Mouse (Mus musculus): ENCODE data around the gene Ier2.

The Ier2 gene

GRCm38 (mm10) chr8:84662581-84663065 is at the start of gene Ier2:
TSS of gene Ier2 (minus strand) at chr8:84662852.
- peak; percentile 88 to 96 for DNase-seq (ENCODE audit: low spot score in 2 of 2)

- DNase-seq (ENCODE audit: low spot score in 2 of 2), result no peak
Observed at GRCm38 (mm10) chr8:84711933-84712758, 49.5 kb upstream of the Ier2 start.

DNA sequence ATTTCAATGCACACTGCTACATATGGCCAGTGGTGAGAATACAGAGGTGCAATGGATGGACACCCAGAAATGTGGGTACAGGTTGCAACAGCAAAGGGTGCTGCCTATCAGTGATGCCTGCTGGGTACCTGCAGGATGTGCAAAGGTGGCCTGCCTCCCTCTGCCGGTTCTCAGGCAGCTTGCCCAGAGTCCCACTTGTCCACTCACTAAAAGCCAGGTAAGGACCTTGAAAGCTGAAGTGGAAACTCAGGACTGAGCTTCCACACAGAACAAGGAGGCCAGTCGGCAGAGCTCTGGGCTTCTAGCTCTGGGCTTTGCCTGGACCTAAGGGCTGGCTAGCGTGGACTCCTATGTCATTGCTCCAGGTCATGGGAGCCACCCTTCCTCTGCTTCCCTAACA is 48.7 kb upstream of the Ier2 start:
- DNase-seq (ENCODE audit: low spot score in 2 of 2), result no peak

GRCm38 (mm10) chr8:84709931-84710330 is 47.3 kb upstream of the Ier2 start:
- no peak for DNase-seq (ENCODE audit: low spot score in 2 of 2)

DNA sequence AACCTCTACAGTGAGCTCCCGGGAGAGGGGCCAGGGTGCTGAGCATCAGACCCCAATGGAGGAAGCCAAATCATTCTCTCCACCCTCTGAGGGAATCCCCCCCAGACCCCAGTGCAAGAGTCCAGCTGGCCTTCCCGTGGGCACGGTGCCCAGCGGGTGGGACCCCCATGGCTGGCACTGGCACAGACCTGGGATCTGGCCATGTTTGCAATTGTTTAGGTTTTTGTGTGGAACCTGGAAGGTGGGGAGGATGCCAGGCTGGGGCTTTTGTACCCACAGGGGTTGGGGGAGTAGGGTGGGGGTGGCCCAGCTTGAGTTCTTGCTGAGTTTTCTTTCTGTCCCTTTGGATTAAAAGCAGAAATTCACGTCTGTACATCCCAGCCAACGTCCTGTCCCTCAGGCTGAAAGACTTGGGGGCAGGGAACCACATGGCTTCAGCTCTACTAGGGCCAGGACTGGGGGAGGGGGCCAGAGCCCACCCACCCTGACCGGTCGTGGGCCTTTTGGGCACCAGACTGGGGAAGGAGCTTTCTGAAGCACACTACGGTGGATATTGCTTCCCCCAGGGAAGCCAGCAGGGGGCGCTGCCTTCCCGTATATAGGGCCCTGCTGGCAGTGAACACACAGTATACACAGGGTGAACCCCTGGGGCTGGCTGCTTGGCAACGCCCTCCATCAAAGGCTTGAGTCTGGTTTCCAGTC is 46.3 kb upstream of the Ier2 start:
- peak in 1 of 2 experiments; percentile 90 for DNase-seq (ENCODE audit: low spot score in 2 of 2)

DNA sequence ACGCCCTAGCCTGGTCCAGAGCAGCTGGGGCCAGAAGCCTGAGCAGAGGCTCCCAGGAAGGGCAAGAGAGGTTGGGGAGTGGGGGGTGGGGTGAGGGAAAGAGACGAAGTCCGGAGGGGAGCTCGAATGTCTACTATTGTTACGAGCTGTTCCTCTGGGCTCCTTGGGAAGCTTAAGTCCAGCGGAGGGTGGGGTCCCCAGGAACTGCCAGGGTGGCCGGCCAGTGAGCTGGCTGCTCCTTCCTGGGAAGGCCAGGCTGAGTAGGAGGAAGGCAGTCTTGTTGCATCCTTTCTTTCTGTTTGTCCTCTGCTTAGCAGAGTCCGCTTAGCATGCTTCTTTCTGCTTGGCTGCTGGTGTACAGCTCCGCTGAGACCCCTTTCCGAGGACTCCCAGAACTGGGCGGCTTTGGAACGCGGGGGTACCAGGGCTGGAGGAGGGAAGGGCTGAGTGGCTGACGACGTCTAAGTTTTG is 45.5 kb upstream of the Ier2 start:
- no peak for DNase-seq (ENCODE audit: low spot score in 2 of 2)

- DNase-seq (ENCODE audit: low spot score in 2 of 2), result no peak
Observed at GRCm38 (mm10) chr8:84707267-84707883, 44.7 kb upstream of the Ier2 start.

DNA sequence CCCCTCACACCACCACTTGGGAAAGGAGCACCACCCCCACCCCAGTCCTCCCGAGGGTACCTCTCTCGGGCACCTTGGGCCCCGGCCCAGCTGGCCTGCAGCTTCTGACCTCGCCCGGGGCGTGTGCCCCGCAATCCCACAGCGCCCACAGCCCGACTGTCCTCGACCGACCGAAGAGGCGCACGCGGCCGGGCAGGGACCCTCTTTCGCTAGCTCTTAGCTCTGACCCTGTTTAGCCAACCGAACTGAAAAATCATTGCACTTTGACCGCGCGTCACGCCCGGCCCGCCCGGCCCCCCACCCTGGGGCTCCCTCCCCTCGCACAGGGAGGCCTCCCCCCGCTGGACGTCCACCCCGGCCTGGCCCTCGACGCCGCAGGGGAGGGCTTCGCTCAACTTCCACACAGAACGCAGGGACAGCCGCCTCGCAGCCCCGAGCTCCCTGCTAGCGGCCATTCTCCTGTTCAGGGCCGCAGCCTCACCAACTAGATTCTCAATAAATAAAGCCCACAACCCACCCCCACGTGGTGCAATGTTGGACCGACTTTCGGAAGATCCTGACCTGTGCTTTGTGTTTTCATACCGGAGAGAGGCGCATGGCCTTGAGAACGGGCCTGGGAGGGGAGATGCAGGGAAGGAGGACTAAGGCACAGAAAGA is 44.1 kb upstream of the Ier2 start:
- no peak for DNase-seq (ENCODE audit: low spot score in 2 of 2)

DNA sequence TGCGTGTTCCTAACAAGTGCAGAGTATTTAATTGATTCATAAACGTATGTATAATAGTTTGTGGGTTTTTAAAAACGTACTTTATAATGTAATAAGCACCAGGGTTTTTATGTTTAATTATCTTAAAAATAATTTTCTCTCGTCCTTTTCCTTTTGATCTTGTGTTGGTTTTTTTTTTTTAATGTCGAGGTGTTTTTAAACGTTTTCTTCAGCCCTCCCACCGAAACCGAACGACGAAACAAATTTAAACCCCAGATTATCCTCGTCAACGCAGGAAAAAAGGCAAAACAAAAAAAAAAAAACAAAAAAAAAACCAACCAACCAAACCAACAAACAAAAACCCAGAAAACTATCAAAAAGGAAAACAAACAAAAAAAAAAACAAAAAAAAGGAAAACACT is 43.3 kb upstream of the Ier2 start:
- DNase-seq (ENCODE audit: low spot score in 2 of 2), result no peak

- DNase-seq (ENCODE audit: low spot score in 2 of 2), result no peak
Observed at GRCm38 (mm10) chr8:84704867-84705831, 42.5 kb upstream of the Ier2 start.

- DNase-seq (ENCODE audit: low spot score in 2 of 2), result peak in 1 of 2 experiments; percentile 70
Observed at GRCm38 (mm10) chr8:84704356-84704755, 41.7 kb upstream of the Ier2 start.

- no peak for DNase-seq (ENCODE audit: low spot score in 2 of 2)
Observed at GRCm38 (mm10) chr8:84703466-84704249, 41.0 kb upstream of the Ier2 start.

- no peak for DNase-seq (ENCODE audit: low spot score in 2 of 2)
Observed at GRCm38 (mm10) chr8:84702963-84703465, 40.4 kb upstream of the Ier2 start.

DNA sequence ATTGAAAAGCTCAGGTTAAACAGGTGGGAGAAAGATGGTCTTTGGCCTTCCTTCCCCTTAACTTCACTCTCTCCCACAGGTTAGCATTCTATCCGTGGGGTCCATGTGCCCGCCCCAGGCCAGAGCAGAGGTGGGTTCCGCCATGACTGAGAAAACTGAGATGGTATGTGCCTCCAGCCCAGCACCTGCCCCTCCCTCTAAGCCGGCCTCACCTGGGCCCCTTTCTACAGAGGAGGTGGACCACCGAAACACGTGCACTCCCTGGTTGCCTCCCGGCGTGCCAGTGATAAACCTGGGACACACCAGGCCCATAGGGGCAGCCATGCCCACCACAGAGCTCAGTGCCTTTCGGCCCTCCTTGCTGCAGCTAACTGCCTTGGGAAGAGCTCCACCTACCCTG is 39.9 kb upstream of the Ier2 start:
- DNase-seq (ENCODE audit: low spot score in 2 of 2), result no peak

GRCm38 (mm10) chr8:84700941-84701911 is 38.6 kb upstream of the Ier2 start, which contains the start of gene Lyl1:
TSS of gene Lyl1 (plus strand) at chr8:84701457.
- no peak for DNase-seq (ENCODE audit: low spot score in 2 of 2)

DNA sequence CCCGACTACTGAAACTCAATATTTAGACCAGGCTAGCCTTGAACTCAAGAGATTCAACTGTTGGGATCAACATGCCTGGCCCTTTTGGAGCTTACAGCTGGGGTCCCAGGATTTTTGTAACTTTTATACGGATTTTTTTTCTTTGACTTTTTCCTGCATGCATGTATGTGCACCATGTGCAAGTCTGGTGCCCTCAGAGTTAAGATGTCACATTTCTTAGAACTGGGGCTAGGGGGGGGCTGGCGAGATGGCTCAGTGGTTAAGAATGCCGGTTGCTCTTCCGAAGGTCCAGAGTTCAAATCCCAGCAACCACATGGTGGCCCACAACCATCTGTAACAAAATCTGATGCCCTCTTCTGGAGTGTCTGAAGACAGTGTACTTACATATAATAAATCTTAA is 37.9 kb upstream of the Ier2 start:
- DNase-seq (ENCODE audit: low spot score in 2 of 2), result no peak

DNA sequence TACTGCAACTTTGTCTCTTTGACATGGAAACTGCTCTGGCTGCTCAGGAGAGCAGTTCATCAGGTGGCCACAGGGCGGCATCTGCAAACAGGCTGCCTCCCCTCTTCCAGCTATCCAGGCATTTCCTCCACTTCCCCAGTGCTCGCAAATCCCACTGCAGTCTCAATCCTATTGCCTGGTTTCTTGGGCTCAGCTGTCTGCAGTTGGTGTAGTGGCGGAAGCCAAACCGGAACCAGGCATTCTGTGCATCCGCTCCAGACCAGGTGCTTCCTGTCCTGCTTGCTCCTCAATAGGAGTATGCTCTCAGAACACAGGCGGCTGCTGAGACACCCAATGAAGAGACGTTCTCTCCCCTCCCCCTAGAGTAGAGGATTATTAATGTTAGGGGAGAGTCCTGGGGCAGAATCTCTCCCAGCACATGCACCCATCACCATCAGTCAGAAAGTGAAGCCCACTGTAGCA is 37.2 kb upstream of the Ier2 start:
- DNase-seq (ENCODE audit: low spot score in 2 of 2), result peak in 1 of 2 experiments; percentile 70

- no peak for DNase-seq (ENCODE audit: low spot score in 2 of 2)
Observed at GRCm38 (mm10) chr8:84698929-84699401, 36.3 kb upstream of the Ier2 start.

Data from left cerebral cortex, adult 9 months (tissue).